Mouse (Mus musculus) erythroblast, embryonic 14.5 days (primary cell): ENCODE measurements around the gene Dach2.

ENCODE experiments used
- GATA1 ChIP-seq: IDR thresholded peaks from 2 replicates; pipeline ENCODE4 v1.6.1; 2012; ENCODE audit warnings: low read length, inconsistent platforms, mixed read lengths
- TAL1 ChIP-seq: IDR thresholded peaks from 3 replicates; pipeline ENCODE4 v1.6.1; 2012; ENCODE audit warnings: low read length, inconsistent platforms, mixed read lengths

- no peak for TF ChIP-seq GATA1
- no peak for TF ChIP-seq TAL1
Observed at GRCm38 (mm10) chrX:113298031-113298430, 721 bp downstream of the Dach2 start.
